Mouse (Mus musculus) intestine, embryonic 15.5 days (tissue): ENCODE results near the gene BC004004. TPM values are rescaled to one million over a fixed set of nuclear protein-coding genes. Genes with fewer than 3 reads are reported as not detected.
A peak's percentile ranks its signal among the peaks of the same experiment; 100 is the strongest.

Source experiments
- ATAC-seq: fragments of 200-750 bp; cut with Nextera tagmentation; 2 replicates; pipeline ENCODE4 v1.8.0; 2017; ENCODE audit warnings: moderate TSS enrichment, moderate library complexity
- H3K27ac ChIP-seq: fragments of 300-500 bp; sonication (generic); 2 replicates; pipeline ENCODE4 v1.5.1; 2015; ENCODE audit warnings: mild to moderate bottlenecking, inconsistent platforms
- H3K27me3 ChIP-seq: fragments of 300-500 bp; sonication (generic); replicated peaks from 2 replicates; pipeline ENCODE4 v1.6.1; 2015; ENCODE audit warnings: inconsistent platforms
- H3K36me3 ChIP-seq: fragments of 300-500 bp; sonication (generic); 2 replicates; pipeline ENCODE4 v1.6.1; 2015; ENCODE audit warnings: inconsistent platforms
- H3K4me1 ChIP-seq: fragments of 300-500 bp; sonication (generic); replicated peaks from 2 replicates; pipeline ENCODE4 v1.6.1; 2015; ENCODE audit warnings: inconsistent platforms
- H3K4me2 ChIP-seq: fragments of 300-500 bp; sonication (generic); replicated peaks from 2 replicates; pipeline ENCODE4 v1.6.1; 2015; ENCODE audit warnings: mild to moderate bottlenecking, inconsistent platforms
- H3K4me3 ChIP-seq: fragments of 300-500 bp; sonication (generic); replicated peaks from 2 replicates; pipeline ENCODE4 v1.5.1; 2015; ENCODE audit warnings: inconsistent platforms
- H3K9ac ChIP-seq: fragments of 300-500 bp; sonication (generic); 2 replicates; pipeline ENCODE4 v1.6.1; 2015; ENCODE audit warnings: inconsistent platforms
- H3K9me3 ChIP-seq: fragments of 300-500 bp; sonication (generic); 2 replicates; pipeline ENCODE4 v1.6.1; 2016; ENCODE audit warnings: inconsistent platforms
- WGBS: fragments of 180-500 bp; shearing (Covaris S2); methylation state at CpG from one replicate; pipeline ENCODE4 v1.1.7; 2015; 5-methylcytosine and 5-hydroxymethylcytosine counted together
- polyA plus RNA-seq: library from polyadenylated mRNA; unstranded; fragments of >200 nt; fragmentation: Nextera tagmentation; extraction: Ambion mirVana; gene quantifications from 2 replicates; pipeline ENCODE4 v1.2.1, GENCODE M21; 2015

The BC004004 gene
- polyA plus RNA-seq, 1 experiment from 2014 or later = 78.3 TPM

DNA sequence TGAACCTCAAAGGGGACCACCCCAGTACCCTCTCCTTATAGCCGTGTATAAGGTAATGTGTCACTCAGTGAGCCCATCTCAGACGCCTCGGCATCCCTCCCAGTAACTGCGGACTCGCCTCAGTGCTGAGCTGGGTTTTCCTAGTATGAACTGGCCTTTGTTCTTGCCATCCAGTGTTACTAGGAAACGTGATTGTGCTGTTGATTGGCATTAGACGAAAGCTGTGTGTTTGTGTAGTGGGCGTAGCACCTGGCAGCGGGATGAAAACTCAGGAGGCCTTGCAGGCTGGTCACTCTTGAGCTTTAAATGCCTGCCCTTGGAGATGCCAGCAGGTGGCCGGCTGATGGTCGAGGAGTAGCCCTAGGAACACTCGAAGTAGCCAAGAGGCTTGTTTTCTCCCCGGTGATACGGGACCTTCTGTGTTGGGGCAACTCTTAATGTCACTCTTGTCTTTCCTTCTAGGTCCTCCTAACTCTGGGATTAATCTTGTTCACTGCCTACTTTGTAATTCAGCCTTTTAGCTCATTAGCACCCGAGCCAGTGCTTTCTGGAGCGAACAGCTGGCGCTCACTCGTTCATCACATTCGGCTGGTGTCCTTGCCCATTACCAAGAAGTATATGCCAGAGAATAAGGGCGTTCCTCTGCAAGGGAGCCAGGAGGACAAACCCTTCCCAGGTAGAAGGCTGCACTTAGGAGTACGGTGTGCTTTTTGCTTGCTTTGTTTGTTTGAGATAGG is 13.8 kb downstream of the BC004004 start:
- peaks cover 3% of the 10 kb centered on the region; the same call in 1 of the 2 replicates for H3K36me3 ChIP-seq
- ATAC-seq = peak; percentile 25; the same call in 1 of the 2 replicates
- H3K4me2 ChIP-seq = no peak overlapping the region
- no peaks in the 10 kb centered on the region for H3K27me3 ChIP-seq
- 71% methylated on average over 21 of the region's 21 CpGs for WGBS
- H3K27ac ChIP-seq = no peak overlapping the region
- no peaks in the 10 kb centered on the region for H3K9me3 ChIP-seq
- H3K9ac ChIP-seq = no peak overlapping the region
- H3K4me3 ChIP-seq = no peak overlapping the region
- H3K4me1 ChIP-seq = no peaks in the 10 kb centered on the region

DNA sequence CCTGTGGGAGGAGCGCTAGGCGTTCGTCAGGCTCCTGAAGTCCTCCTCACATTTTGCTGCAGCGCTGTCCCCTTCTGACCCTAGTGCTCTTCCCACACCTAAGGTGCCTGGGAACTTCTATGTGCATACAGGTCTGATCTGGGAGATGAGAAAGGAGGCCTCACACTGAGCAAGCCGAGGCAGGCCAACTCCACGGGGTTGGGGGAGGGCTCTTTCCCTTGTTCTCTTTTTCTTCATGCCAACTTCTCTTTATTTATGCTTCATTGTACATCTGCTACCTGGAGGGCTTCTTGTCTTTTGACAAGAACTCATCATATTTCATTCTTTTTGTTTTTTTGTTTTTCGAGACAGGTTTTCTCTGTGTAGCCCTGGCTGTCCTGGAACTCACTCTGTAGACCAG is 23.2 kb downstream of the BC004004 start:
- Histone ChIP-seq H3K4me3 (no peak overlapping the region), H3K4me2 (no peak overlapping the region), H3K4me1 (0 out of 2 replicates have a peak, but pooled peaks cover 2% of the 10 kb centered on the region), H3K9me3 (no peaks in the 10 kb centered on the region), H3K27me3 (no peaks in the 10 kb centered on the region), H3K27ac (no peak overlapping the region), H3K9ac (no peak overlapping the region), H3K36me3 (peaks cover 3% of the 10 kb centered on the region; the same call in 1 of the 2 replicates)
- 86% methylated on average over 7 of the region's 7 CpGs for WGBS
- ATAC-seq = no peak

DNA sequence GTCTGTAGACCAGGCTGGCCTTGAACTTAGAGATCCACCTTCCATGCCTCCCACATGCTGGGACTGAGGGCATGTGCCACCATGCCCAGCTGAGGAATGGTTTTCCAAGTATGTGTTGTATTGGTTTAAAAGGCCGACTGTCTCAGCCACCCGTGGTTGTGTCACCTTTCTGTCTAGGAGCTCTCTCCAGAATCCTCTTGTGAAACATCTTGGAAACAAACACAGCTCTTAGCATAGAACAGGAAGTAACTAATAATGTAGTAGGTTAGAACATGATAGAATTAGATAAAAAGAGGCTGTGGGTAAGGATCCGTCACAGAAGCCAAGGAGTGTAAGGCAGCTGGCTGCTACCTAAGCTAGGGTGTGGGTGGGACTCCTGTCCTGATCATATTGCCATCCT is 24.4 kb downstream of the BC004004 start:
- H3K27me3 ChIP-seq = no peaks in the 10 kb centered on the region
- H3K27ac ChIP-seq = no peak overlapping the region
- no peaks in the 10 kb centered on the region for H3K9me3 ChIP-seq
- peaks cover 3% of the 10 kb centered on the region; the same call in 1 of the 2 replicates for H3K36me3 ChIP-seq
- 88% methylated on average over 3 of the region's 3 CpGs for WGBS
- H3K4me2 ChIP-seq = no peak overlapping the region
- H3K4me1 ChIP-seq = 0 out of 2 replicates have a peak, but pooled peaks cover 2% of the 10 kb centered on the region
- no peak overlapping the region for H3K4me3 ChIP-seq
- no peak overlapping the region for H3K9ac ChIP-seq
- no peak for ATAC-seq

DNA sequence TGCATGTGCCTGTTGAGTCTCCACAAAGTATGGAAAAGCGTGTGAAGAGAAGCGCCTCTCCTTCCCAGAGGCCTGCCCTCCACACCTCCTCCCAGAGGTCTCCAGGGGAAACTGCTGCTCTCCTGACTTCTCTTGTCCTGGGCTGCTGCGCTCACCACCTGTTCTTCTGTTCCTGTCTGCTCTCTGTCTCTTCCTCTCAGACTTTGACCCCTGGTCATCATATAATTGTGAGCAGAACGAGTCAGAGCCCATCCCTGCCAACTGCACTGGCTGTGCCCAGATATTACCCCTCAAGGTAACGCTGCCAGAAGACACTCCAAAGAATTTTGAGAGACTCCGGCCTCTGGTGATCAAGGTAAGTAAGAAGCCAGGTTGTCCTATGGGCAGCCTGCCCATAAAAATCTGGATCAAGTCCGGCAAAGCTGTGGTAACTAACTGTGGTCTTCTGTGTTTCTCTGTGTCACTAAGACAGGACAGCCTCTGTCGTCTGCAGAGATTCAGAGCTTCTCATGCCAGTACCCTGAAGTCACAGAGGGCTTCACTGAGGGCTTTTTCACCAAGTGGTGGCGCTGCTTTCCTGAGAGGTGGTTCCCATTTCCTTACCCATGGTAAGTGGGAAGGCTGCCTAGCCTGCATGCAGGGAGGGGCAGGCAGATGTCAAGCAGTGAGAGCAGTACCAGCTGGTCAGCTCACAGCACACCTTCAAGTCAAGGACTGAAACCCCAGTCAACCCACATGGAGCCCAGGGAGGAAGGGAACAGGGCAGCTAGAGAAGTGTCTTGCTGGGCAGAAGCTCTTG is 25.4 kb downstream of the BC004004 start:
- peak; percentile 74 for ATAC-seq
- H3K27ac ChIP-seq = 0 out of 2 replicates have a peak overlapping the region, but pooled peaks have one; percentile 29
- H3K27me3 ChIP-seq = no peaks in the 10 kb centered on the region
- 70% methylated on average over 9 of the region's 9 CpGs for WGBS
- H3K4me3 ChIP-seq = no peak overlapping the region
- no peaks in the 10 kb centered on the region for H3K9me3 ChIP-seq
- peaks cover 3% of the 10 kb centered on the region; the same call in 1 of the 2 replicates for H3K36me3 ChIP-seq
- H3K4me2 ChIP-seq = no peak overlapping the region
- 0 out of 2 replicates have a peak, but pooled peaks cover 2% of the 10 kb centered on the region for H3K4me1 ChIP-seq
- no peak overlapping the region for H3K9ac ChIP-seq

DNA sequence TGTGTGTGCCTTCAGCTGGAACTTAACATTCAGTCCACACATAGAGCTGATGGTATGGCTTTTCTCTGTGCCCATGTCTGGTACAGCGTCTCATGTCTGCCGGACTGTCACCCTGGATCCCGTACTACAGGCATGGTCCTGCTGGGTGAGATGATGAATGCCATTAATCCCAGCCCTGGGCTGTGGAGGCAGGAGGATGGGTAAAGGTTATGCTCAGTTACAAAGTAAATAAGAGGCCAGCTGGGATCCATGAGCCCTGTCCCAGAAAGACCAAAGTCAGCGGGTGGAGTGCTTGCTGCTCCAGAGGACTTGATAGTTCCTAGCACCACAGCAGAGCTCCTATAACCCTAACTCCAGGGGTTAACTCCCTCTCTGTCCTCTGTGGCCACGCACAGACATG is 27.2 kb downstream of the BC004004 start:
- no peak for ATAC-seq

DNA sequence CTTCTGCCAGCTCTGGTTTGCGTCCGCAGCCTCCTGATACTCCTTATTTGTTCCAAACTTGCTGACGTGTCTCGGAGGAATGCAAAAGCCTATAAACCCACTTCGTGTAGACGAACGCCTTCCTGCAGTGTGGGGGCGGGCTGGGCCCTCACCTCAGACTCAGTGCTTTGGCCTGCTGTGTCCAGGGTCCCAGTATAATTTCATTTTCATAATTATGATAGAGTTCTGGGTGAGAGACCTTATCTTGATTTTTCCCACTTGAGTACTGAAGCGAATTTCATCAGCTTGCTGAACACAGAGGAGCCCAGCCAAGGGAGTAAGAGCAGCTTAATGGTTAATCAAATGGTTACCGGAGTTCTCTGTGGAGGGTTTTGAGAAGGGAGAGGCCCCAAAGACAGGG is 28.7 kb downstream of the BC004004 start:
- no peak overlapping the region for H3K9ac ChIP-seq
- no peak for ATAC-seq
- H3K27ac ChIP-seq = no peak overlapping the region
- WGBS = 43% methylated on average over 10 of the region's 10 CpGs
- no peak overlapping the region for H3K4me2 ChIP-seq
- peaks cover 12% of the 10 kb centered on the region; the same call in 1 of the 2 replicates for H3K36me3 ChIP-seq
- 0 out of 2 replicates have a peak, but pooled peaks cover 2% of the 10 kb centered on the region for H3K4me1 ChIP-seq
- H3K4me3 ChIP-seq = no peak overlapping the region
- H3K27me3 ChIP-seq = no peaks in the 10 kb centered on the region
- H3K9me3 ChIP-seq = no peaks in the 10 kb centered on the region

More for the DNA sequence above, 27.2 kb downstream of the BC004004 start:
- Histone ChIP-seq H3K27ac (no peak overlapping the region), H3K9ac (no peak overlapping the region), H3K36me3 (peaks cover 12% of the 10 kb centered on the region; the same call in 1 of the 2 replicates), H3K4me1 (0 out of 2 replicates have a peak, but pooled peaks cover 2% of the 10 kb centered on the region), H3K4me2 (no peak overlapping the region), H3K4me3 (no peak overlapping the region), H3K9me3 (no peaks in the 10 kb centered on the region), H3K27me3 (no peaks in the 10 kb centered on the region)
- WGBS = 55% methylated on average over 5 of the region's 5 CpGs

DNA sequence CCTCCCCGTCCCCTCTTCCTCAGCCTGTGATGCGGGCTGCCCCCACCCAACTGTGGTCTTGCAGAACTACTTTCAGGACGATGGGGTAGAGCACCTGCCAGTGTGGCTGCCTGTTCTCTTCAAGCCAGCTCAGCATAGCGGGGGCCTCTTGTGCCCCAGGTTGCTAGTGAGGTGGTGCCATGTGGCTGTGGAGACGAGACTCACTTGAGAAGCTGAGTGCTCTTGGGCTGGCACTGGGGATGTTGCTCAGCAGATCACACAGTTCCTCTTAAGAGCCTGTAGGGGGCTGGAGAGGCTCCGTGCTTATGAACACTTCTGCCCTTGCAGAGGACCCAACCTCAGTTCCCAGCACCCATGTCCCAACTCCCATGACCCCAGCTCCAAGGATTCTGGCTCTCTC is 29.2 kb downstream of the BC004004 start:
- H3K4me2 ChIP-seq = no peak overlapping the region
- H3K27ac ChIP-seq = no peak overlapping the region

DNA sequence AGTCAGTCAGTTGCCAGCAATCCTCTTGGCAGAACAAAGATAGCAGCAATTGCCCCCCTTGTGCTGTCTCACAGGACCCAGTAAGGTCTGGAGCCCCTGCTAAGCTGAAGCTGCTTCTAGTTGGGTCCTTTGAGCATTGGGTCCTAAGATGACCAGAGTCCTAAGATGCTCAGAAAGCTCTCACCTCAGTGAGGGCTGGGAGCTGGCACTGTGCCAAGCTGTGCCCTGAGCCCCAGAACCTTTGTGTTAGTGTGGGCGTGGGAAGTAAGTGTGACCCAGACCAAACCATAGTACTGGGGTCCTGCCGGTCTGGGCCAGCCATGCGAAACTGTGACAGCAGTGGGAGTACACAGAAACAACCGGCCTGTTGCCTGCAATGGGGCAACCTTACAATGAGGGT is 30.7 kb downstream of the BC004004 start:
- 87% methylated on average over 4 of the region's 4 CpGs for WGBS
- H3K4me2 ChIP-seq = no peak overlapping the region
- peaks cover 6% of the 10 kb centered on the region; the same call in 1 of the 2 replicates for H3K4me1 ChIP-seq
- no peaks in the 10 kb centered on the region for H3K9me3 ChIP-seq
- ATAC-seq = no peak
- H3K27ac ChIP-seq = no peak overlapping the region
- H3K36me3 ChIP-seq = peaks cover 9% of the 10 kb centered on the region; the same call in 1 of the 2 replicates
- H3K9ac ChIP-seq = no peak overlapping the region
- H3K27me3 ChIP-seq = no peaks in the 10 kb centered on the region
- H3K4me3 ChIP-seq = no peak overlapping the region

More for the DNA sequence above, 29.2 kb downstream of the BC004004 start:
- Histone ChIP-seq H3K4me1 (0 out of 2 replicates have a peak, but pooled peaks cover 2% of the 10 kb centered on the region), H3K4me3 (no peak overlapping the region), H3K36me3 (peaks cover 12% of the 10 kb centered on the region; the same call in 1 of the 2 replicates), H3K9me3 (no peaks in the 10 kb centered on the region), H3K9ac (no peak overlapping the region), H3K27me3 (no peaks in the 10 kb centered on the region)
- ATAC-seq = no peak
- 82% methylated on average over 6 of the region's 6 CpGs for WGBS

DNA sequence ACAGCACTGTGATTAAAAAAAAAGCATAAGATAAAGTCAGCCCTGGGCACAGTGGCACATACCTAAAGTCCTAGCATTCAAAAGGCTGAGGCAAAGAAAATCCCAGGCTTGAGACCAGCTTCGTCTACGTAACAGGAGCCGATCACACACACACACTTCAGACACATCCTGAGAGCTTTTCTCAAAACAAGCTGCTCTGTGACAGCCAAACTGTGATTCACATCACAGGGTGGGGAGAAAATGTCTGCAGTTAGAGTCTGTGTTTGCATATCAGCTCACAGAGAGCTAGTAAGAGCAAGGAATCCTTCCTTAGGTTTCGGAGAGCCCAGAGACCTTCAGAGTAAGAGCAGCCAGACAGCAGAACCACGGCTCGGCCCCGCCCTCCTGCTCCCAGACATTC is 32.3 kb downstream of the BC004004 start:
- H3K9ac ChIP-seq = no peak overlapping the region
- no peak overlapping the region for H3K4me2 ChIP-seq
- no peaks in the 10 kb centered on the region for H3K27me3 ChIP-seq
- H3K4me3 ChIP-seq = no peak overlapping the region
- H3K9me3 ChIP-seq = no peaks in the 10 kb centered on the region
- peaks cover 9% of the 10 kb centered on the region; the same call in 1 of the 2 replicates for H3K36me3 ChIP-seq
- peaks cover 18% of the 10 kb centered on the region for H3K4me1 ChIP-seq
- no peak for ATAC-seq
- H3K27ac ChIP-seq = no peak overlapping the region
- 91% methylated on average over 7 of the region's 7 CpGs for WGBS

DNA sequence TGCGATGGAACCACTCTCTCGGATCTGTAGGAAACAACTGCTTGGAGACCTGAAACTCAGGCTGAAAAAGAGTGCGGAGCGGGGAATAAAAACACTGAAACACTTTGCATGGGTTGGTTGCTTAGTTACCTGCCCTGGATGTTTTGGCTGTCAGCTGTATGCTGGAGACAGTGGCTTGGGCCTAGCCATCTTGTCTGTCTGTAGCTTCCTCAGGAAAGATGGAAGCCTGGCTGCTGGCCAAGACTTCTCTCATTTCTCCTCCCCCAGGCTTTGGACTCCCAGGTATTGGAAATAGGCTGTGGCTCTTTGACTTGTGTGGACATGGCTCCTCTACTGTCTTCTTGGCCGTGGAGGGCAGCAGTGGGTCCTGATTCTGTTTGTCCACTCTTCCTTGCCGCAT is 32.8 kb downstream of the BC004004 start:
- Histone ChIP-seq H3K9me3 (no peaks in the 10 kb centered on the region), H3K27ac (no peak overlapping the region), H3K9ac (no peak overlapping the region), H3K27me3 (no peaks in the 10 kb centered on the region), H3K36me3 (peaks cover 9% of the 10 kb centered on the region; the same call in 1 of the 2 replicates), H3K4me1 (peaks cover 18% of the 10 kb centered on the region), H3K4me3 (no peak overlapping the region), H3K4me2 (no peak overlapping the region)
- 94% methylated on average over 6 of the region's 6 CpGs for WGBS
- ATAC-seq = no peak

DNA sequence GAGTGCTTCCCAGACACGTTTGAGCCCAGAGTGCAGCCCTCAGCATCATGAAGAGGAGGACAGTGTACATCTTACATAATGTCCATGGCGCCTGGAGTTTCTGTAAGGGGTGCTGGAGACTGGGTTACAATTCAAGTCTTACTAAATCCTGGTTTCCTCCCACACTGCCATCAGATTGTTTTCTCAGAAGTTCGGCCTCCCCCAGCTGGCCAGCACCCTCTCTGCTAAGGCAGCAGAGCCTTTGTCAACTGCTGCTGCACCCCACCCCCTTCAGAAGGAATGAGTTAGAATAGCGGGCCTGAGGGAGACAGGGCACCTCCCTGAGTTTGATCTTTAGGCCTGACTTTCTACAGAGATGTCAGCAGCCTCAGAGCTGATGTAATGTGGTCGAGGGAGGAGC is 33.6 kb downstream of the BC004004 start:
- Histone ChIP-seq H3K27me3 (no peaks in the 10 kb centered on the region), H3K4me3 (no peak overlapping the region), H3K4me2 (no peak overlapping the region), H3K36me3 (peaks cover 9% of the 10 kb centered on the region; the same call in 1 of the 2 replicates), H3K9me3 (no peaks in the 10 kb centered on the region), H3K4me1 (peaks cover 18% of the 10 kb centered on the region), H3K9ac (no peak overlapping the region), H3K27ac (no peak overlapping the region)
- 70% methylated on average over 5 of the region's 5 CpGs for WGBS
- no peak for ATAC-seq

DNA sequence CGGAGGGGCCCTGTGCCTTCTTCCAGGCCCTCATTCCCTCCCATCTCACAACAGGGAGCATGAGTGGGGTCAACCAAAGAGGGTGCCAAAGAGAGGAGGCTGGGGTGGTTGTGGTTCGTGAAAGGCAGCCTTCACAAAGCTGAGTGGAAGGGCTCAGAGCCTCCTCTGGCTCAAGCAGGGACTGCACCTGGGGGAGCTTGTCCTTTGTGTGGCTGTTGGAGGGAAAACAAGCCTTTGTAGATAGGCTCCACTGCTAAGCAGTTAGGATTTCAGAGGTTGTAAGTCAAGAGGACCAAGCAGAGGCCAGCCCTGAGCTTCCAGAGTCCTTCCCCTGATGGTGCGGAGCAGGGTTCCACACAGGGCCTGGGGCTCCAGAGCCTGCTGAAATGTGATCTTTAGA is 34.5 kb downstream of the BC004004 start:
- peaks cover 9% of the 10 kb centered on the region; the same call in 1 of the 2 replicates for H3K36me3 ChIP-seq
- H3K4me3 ChIP-seq = no peak overlapping the region
- H3K4me1 ChIP-seq = peaks cover 18% of the 10 kb centered on the region
- H3K9ac ChIP-seq = no peak overlapping the region
- ATAC-seq = no peak
- no peaks in the 10 kb centered on the region for H3K27me3 ChIP-seq
- no peak overlapping the region for H3K27ac ChIP-seq
- no peaks in the 10 kb centered on the region for H3K9me3 ChIP-seq
- no peak overlapping the region for H3K4me2 ChIP-seq
- WGBS = 68% methylated on average over 3 of the region's 3 CpGs
